Mouse (Mus musculus) mouse embryonic stem cell (cell line): Measurements from ENCODE around the gene Lpin1.

Experiments
- in situ Hi-C, 2 experiments: fragments of 300-500 bp; cut with MboI; formaldehyde crosslinking; loops; 1 replicate in 1 of 2; 3 replicates in 1 of 2; pipeline ENCODE4 v1.14.3; 2019 to 2020; ENCODE audit warnings: low sequenced_read_pairs in 2 of 2, low pct_unique_long_range_greater_than_20kb in 1 of 2, mixed read lengths in 1 of 2; ENCODE audit not compliant: unreplicated experiment in 1 of 2

Lpin1 gene

GRCm38 (mm10) chr12:16548824-16549375 lies 61.9 kb downstream of the Lpin1 start:
- in situ Hi-C loops, result no loop called here

- in situ Hi-C loops, result no loop called here
Measured at GRCm38 (mm10) chr12:16541606-16542005, 69.2 kb downstream of the Lpin1 start.

- in situ Hi-C loops, result no loop called here
Measured at GRCm38 (mm10) chr12:16540712-16541111, 70.1 kb downstream of the Lpin1 start.

GRCm38 (mm10) chr12:16539965-16540661 lies 70.7 kb downstream of the Lpin1 start:
- in situ Hi-C loops, result no loop called here

GRCm38 (mm10) chr12:16533331-16533828 lies 77.4 kb downstream of the Lpin1 start:
- in situ Hi-C loops, result no loop called here

GRCm38 (mm10) chr12:16532860-16533230 lies 77.9 kb downstream of the Lpin1 start:
- in situ Hi-C loops, result no loop called here

- in situ Hi-C loops, result no loop called here
Measured at GRCm38 (mm10) chr12:16531956-16532859, 78.6 kb downstream of the Lpin1 start.

GRCm38 (mm10) chr12:16528650-16529049 lies 82.1 kb downstream of the Lpin1 start:
- in situ Hi-C loops, result no loop called here

- in situ Hi-C loops, result no loop called here
Measured at GRCm38 (mm10) chr12:16527941-16528340, 82.8 kb downstream of the Lpin1 start.

GRCm38 (mm10) chr12:16526862-16527261 lies 83.9 kb downstream of the Lpin1 start:
- in situ Hi-C loops, result no loop called here

GRCm38 (mm10) chr12:16526134-16526533 lies 84.6 kb downstream of the Lpin1 start:
- in situ Hi-C loops, result no loop called here

- in situ Hi-C loops, result loop anchor here in 1 of 2 experiments (25.0 kb wide), 1 partner anchor 978 kb away; no protein-coding TSS in a partner anchor
Measured at GRCm38 (mm10) chr12:16515183-16515582, 95.6 kb downstream of the Lpin1 start.

- in situ Hi-C loops, result loop anchor here in 1 of 2 experiments (25.0 kb wide), 1 partner anchor 976 kb away; no protein-coding TSS in a partner anchor
Measured at GRCm38 (mm10) chr12:16512991-16513390, 97.8 kb downstream of the Lpin1 start.

GRCm38 (mm10) chr12:16509122-16509752 lies 101.5 kb downstream of the Lpin1 start:
- in situ Hi-C loops, result loop anchor here in 1 of 2 experiments (10.0 to 25.0 kb wide), 2 partner anchors 164 to 972 kb away; no protein-coding TSS in a partner anchor

- in situ Hi-C loops, result loop anchor here in 1 of 2 experiments (10.0 to 25.0 kb wide), 2 partner anchors 162 to 970 kb away; no protein-coding TSS in a partner anchor
Measured at GRCm38 (mm10) chr12:16506796-16507790, 103.7 kb downstream of the Lpin1 start.

GRCm38 (mm10) chr12:16504244-16504643 lies 106.5 kb downstream of the Lpin1 start:
- in situ Hi-C loops, result loop anchor here in 1 of 2 experiments (10.0 to 25.0 kb wide), 2 partner anchors 159 to 967 kb away; no protein-coding TSS in a partner anchor

GRCm38 (mm10) chr12:16497960-16498359 lies 112.8 kb downstream of the Lpin1 start:
- in situ Hi-C loops, result no loop called here
